Mouse (Mus musculus): ENCODE results near the gene Muc4. TPM values are rescaled to one million over a fixed set of nuclear protein-coding genes. Genes with fewer than 3 reads are reported as not detected.
A peak's percentile ranks its signal among the peaks of the same experiment; 100 is the strongest.

Gene Muc4
- 0.11 and 0.22 TPM in 2 replicates for polyA plus RNA-seq (2014; fragmentation: Nextera tagmentation; extraction: Ambion mirVana)

- no peak within 1 kb of the TSS for H3K4me2 ChIP-seq (replicated peaks; ENCODE audit: low read depth, low read length)
- DNase-seq (ENCODE audit: low spot score), result no peak
These were observed at the start of gene Muc4 for GRCm38 (mm10) chr16:32735586-32735985. TSS of gene Muc4 (plus strand) at chr16:32735886.

GRCm38 (mm10) chr16:32685998-32686397 is 49.7 kb upstream of the Muc4 start:
- ATAC-seq (ENCODE audit: low FRiP score) (no peak), DNase-seq (ENCODE audit: low spot score) (no peak)
- Histone ChIP-seq H3K4me2 (replicated peaks; ENCODE audit: low read depth, low read length) (no peak overlapping the region), H3K4me1 (replicated peaks; ENCODE audit: control insufficient read depth, insufficient read depth, low read length) (no peaks in the 10 kb centered on the region), H3K9ac (ENCODE audit: low read depth, low read length) (no peak overlapping the region), H3K27ac (ENCODE audit: low read depth, low read length) (no peak overlapping the region), H3K27me3 (ENCODE audit: control insufficient read depth, insufficient read depth, low read length) (no peaks in the 10 kb centered on the region), H3K9me3 (ENCODE audit: control insufficient read depth, low read length) (no peaks in the 10 kb centered on the region), H3K4me3 (ENCODE audit: low read depth, low read length) (no peak overlapping the region), H3K36me3 (ENCODE audit: control insufficient read depth, insufficient read depth, low read length) (no peaks in the 10 kb centered on the region)
- 74% methylated on average over 5 of the region's 5 CpGs for WGBS

More at GRCm38 (mm10) chr16:32735586-32735985, at the start of gene Muc4:
- no peak for ATAC-seq (ENCODE audit: low FRiP score)
- Histone ChIP-seq H3K36me3 (ENCODE audit: control insufficient read depth, insufficient read depth, low read length) (no peaks in the 10 kb centered on the region), H3K4me1 (replicated peaks; ENCODE audit: control insufficient read depth, insufficient read depth, low read length) (no peaks in the 10 kb centered on the region), H3K9ac (ENCODE audit: low read depth, low read length) (no peak within 1 kb of the TSS), H3K27me3 (ENCODE audit: control insufficient read depth, insufficient read depth, low read length) (no peaks in the 10 kb centered on the region), H3K4me3 (ENCODE audit: low read depth, low read length) (no peak within 1 kb of the TSS), H3K27ac (ENCODE audit: low read depth, low read length) (no peak within 1 kb of the TSS), H3K9me3 (ENCODE audit: control insufficient read depth, low read length) (no peaks in the 10 kb centered on the region)
- WGBS, result 89% methylated on average over 2 of the region's 2 CpGs

GRCm38 (mm10) chr16:32687221-32687620 is 48.5 kb upstream of the Muc4 start:
- DNase-seq (ENCODE audit: low spot score) (no peak), ATAC-seq (ENCODE audit: low FRiP score) (no peak)
- no peak overlapping the region for H3K27ac ChIP-seq (ENCODE audit: low read depth, low read length)
- no peak overlapping the region for H3K4me2 ChIP-seq (replicated peaks; ENCODE audit: low read depth, low read length)
- no peaks in the 10 kb centered on the region for H3K4me1 ChIP-seq (replicated peaks; ENCODE audit: control insufficient read depth, insufficient read depth, low read length)
- 90% methylated on average over 5 of the region's 5 CpGs for whole genome bisulfite sequencing
- no peaks in the 10 kb centered on the region for H3K9me3 ChIP-seq (ENCODE audit: control insufficient read depth, low read length)
- H3K27me3 ChIP-seq (ENCODE audit: control insufficient read depth, insufficient read depth, low read length), result no peaks in the 10 kb centered on the region
- H3K9ac ChIP-seq (ENCODE audit: low read depth, low read length), result no peak overlapping the region
- H3K36me3 ChIP-seq (ENCODE audit: control insufficient read depth, insufficient read depth, low read length), result no peaks in the 10 kb centered on the region
- H3K4me3 ChIP-seq (ENCODE audit: low read depth, low read length), result no peak overlapping the region

GRCm38 (mm10) chr16:32688770-32689169 is 46.9 kb upstream of the Muc4 start:
- Histone ChIP-seq H3K4me1 (replicated peaks; ENCODE audit: control insufficient read depth, insufficient read depth, low read length) (no peaks in the 10 kb centered on the region), H3K27ac (ENCODE audit: low read depth, low read length) (no peak overlapping the region)

GRCm38 (mm10) chr16:32689501-32689900 is 46.2 kb upstream of the Muc4 start:
- WGBS, result 7% methylated on average over 9 of the region's 9 CpGs
- Histone ChIP-seq H3K27ac (ENCODE audit: low read depth, low read length) (no peak overlapping the region), H3K4me3 (ENCODE audit: low read depth, low read length) (no peak overlapping the region), H3K27me3 (ENCODE audit: control insufficient read depth, insufficient read depth, low read length) (no peaks in the 10 kb centered on the region), H3K9me3 (ENCODE audit: control insufficient read depth, low read length) (no peaks in the 10 kb centered on the region), H3K9ac (ENCODE audit: low read depth, low read length) (no peak overlapping the region), H3K4me2 (replicated peaks; ENCODE audit: low read depth, low read length) (no peak overlapping the region), H3K4me1 (replicated peaks; ENCODE audit: control insufficient read depth, insufficient read depth, low read length) (no peaks in the 10 kb centered on the region), H3K36me3 (ENCODE audit: control insufficient read depth, insufficient read depth, low read length) (no peaks in the 10 kb centered on the region)
- no peak for ATAC-seq (ENCODE audit: low FRiP score)
- DNase-seq (ENCODE audit: low spot score), result peak; percentile 84

More at GRCm38 (mm10) chr16:32688770-32689169, 46.9 kb upstream of the Muc4 start:
- ATAC-seq (ENCODE audit: low FRiP score) (no peak), DNase-seq (ENCODE audit: low spot score) (no peak)
- Histone ChIP-seq H3K9ac (ENCODE audit: low read depth, low read length) (no peak overlapping the region), H3K4me2 (replicated peaks; ENCODE audit: low read depth, low read length) (no peak overlapping the region), H3K36me3 (ENCODE audit: control insufficient read depth, insufficient read depth, low read length) (no peaks in the 10 kb centered on the region), H3K27me3 (ENCODE audit: control insufficient read depth, insufficient read depth, low read length) (no peaks in the 10 kb centered on the region), H3K9me3 (ENCODE audit: control insufficient read depth, low read length) (no peaks in the 10 kb centered on the region), H3K4me3 (ENCODE audit: low read depth, low read length) (no peak overlapping the region)
- WGBS, result 58% methylated on average over 4 of the region's 4 CpGs

- H3K4me2 ChIP-seq (replicated peaks; ENCODE audit: low read depth, low read length), result no peak overlapping the region
- no peak overlapping the region for H3K4me3 ChIP-seq (ENCODE audit: low read depth, low read length)
- no peak overlapping the region for H3K9ac ChIP-seq (ENCODE audit: low read depth, low read length)
- no peaks in the 10 kb centered on the region for H3K9me3 ChIP-seq (ENCODE audit: control insufficient read depth, low read length)
- H3K4me1 ChIP-seq (replicated peaks; ENCODE audit: control insufficient read depth, insufficient read depth, low read length), result no peaks in the 10 kb centered on the region
- H3K27ac ChIP-seq (ENCODE audit: low read depth, low read length), result no peak overlapping the region
- no peaks in the 10 kb centered on the region for H3K27me3 ChIP-seq (ENCODE audit: control insufficient read depth, insufficient read depth, low read length)
- ATAC-seq (ENCODE audit: low FRiP score), result no peak
- DNase-seq (ENCODE audit: low spot score), result peak; percentile 67
- H3K36me3 ChIP-seq (ENCODE audit: control insufficient read depth, insufficient read depth, low read length), result no peaks in the 10 kb centered on the region
- 51% methylated on average over 7 of the region's 7 CpGs for WGBS
These were observed 38.7 kb upstream of the Muc4 start for GRCm38 (mm10) chr16:32696841-32697464.

GRCm38 (mm10) chr16:32697665-32698446 is 37.8 kb upstream of the Muc4 start:
- no peaks in the 10 kb centered on the region for H3K4me1 ChIP-seq (replicated peaks; ENCODE audit: control insufficient read depth, insufficient read depth, low read length)
- no peaks in the 10 kb centered on the region for H3K27me3 ChIP-seq (ENCODE audit: control insufficient read depth, insufficient read depth, low read length)
- 79% methylated on average over 22 of the region's 22 CpGs for WGBS
- no peak overlapping the region for H3K4me3 ChIP-seq (ENCODE audit: low read depth, low read length)
- ATAC-seq (ENCODE audit: low FRiP score), result no peak
- H3K4me2 ChIP-seq (replicated peaks; ENCODE audit: low read depth, low read length), result no peak overlapping the region
- no peak overlapping the region for H3K27ac ChIP-seq (ENCODE audit: low read depth, low read length)
- H3K9me3 ChIP-seq (ENCODE audit: control insufficient read depth, low read length), result no peaks in the 10 kb centered on the region
- no peak overlapping the region for H3K9ac ChIP-seq (ENCODE audit: low read depth, low read length)
- DNase-seq (ENCODE audit: low spot score), result no peak
- no peaks in the 10 kb centered on the region for H3K36me3 ChIP-seq (ENCODE audit: control insufficient read depth, insufficient read depth, low read length)

GRCm38 (mm10) chr16:32698550-32698949 is 37.1 kb upstream of the Muc4 start:
- H3K9ac ChIP-seq (ENCODE audit: low read depth, low read length), result no peak overlapping the region
- H3K36me3 ChIP-seq (ENCODE audit: control insufficient read depth, insufficient read depth, low read length), result no peaks in the 10 kb centered on the region
- H3K4me1 ChIP-seq (replicated peaks; ENCODE audit: control insufficient read depth, insufficient read depth, low read length), result no peaks in the 10 kb centered on the region
- H3K4me3 ChIP-seq (ENCODE audit: low read depth, low read length), result no peak overlapping the region
- H3K4me2 ChIP-seq (replicated peaks; ENCODE audit: low read depth, low read length), result no peak overlapping the region
- no peak for ATAC-seq (ENCODE audit: low FRiP score)
- H3K27me3 ChIP-seq (ENCODE audit: control insufficient read depth, insufficient read depth, low read length), result no peaks in the 10 kb centered on the region
- 38% methylated on average over 7 of the region's 7 CpGs for WGBS
- H3K9me3 ChIP-seq (ENCODE audit: control insufficient read depth, low read length), result no peaks in the 10 kb centered on the region
- DNase-seq (ENCODE audit: low spot score), result no peak
- H3K27ac ChIP-seq (ENCODE audit: low read depth, low read length), result no peak overlapping the region

Measured in hindbrain, embryonic 11.5 days (tissue).